In the genomic region with DNA sequence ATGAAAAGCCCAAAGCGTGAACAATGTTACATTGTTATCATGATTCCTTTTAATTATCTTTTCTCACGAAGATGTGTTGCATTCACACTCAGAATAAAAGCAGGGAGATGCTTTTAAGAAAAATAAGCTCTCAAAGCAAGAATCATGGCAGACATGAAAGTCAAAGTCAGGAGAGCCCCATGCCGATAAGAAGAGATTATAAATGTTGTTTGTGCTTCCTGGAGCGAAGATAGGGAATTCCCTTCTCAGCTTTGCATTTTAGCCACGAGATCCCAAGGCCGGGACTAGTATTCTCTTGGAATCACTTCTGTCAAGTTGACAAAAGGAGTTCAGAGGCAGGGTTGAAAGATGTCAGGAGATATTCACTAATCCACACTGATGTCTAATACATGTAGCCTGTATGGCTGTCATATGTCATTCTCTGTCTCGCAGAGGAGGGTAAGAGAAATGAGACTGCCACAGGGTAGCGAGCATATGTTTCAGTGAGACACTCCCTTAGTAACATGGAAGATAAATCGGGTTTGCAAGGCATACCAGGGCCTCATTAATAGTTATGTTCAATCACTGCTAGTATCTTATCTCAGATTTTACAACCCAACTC, we compare ENCODE assay signal across 22 mouse cellular contexts. TPM values are rescaled to one million over a fixed set of nuclear protein-coding genes. Genes with fewer than 3 reads are reported as not detected.
DNase-seq lines count a peak whose midpoint lies in the region; ATAC-seq lines count a peak whose summit lies in the region.
"Had no signal": no experiment of that assay in that cellular context is flagged by ENCODE, and none has a peak within 500 bp of the region (broad histone marks: within the 10 kb centered on the region; RNA-seq: fewer than 3 reads in every experiment).

No protein-coding gene starts in this region.

- H3K9me3 ChIP-seq in midbrain, embryonic 12.5 days = no peaks in the 10 kb centered on the region
- no peaks in the 10 kb centered on the region for H3K9me3 ChIP-seq in midbrain, embryonic 10.5 days (replicated peaks)
- no peaks in the 10 kb centered on the region for H3K9me3 ChIP-seq in intestine, embryonic 16.5 days (ENCODE audit: control insufficient read depth, low read length)
- H3K9me3 ChIP-seq in embryonic facial prominence, embryonic 10.5 days = no peaks in the 10 kb centered on the region
- H3K9me3 ChIP-seq: limb, embryonic 10.5 days; liver, embryonic 12.5 days had no signal

- DNase-seq in embryo, embryonic 10.5 days (ENCODE audit: low spot score) = peak; percentile 39
- DNase-seq in embryo, embryonic 9.5 days (ENCODE audit: extremely low spot score) = no peak
- DNase-seq in midbrain, embryonic 10.5 days (ENCODE audit: low spot score) = no peak
- peak; percentile 39 for DNase-seq in retina, embryonic 14.5 days (ENCODE audit: low spot score)
- DNase-seq in thymus, adult 18-20 months = no peak
- no peak for DNase-seq in embryonic facial prominence, embryonic 10.5 days (ENCODE audit: low spot score)
- DNase-seq: cerebellum, adult 9-11 months; gastrocnemius, postnatal 10 days; heart, adult 2 months; lung, embryonic 14.5 days; right cerebral cortex, postnatal 4 days; thymus, postnatal 4 days had no signal

- H3K4me2 ChIP-seq in midbrain, embryonic 12.5 days (replicated peaks) = 0 out of 2 replicates have a peak overlapping the region, but pooled peaks have one; percentile 15
- no peak overlapping the region for H3K4me2 ChIP-seq in intestine, embryonic 16.5 days (ENCODE audit: low read depth, low read length)
- H3K4me2 ChIP-seq: liver, embryonic 12.5 days; lung, embryonic 14.5 days had no signal

- peaks cover 13% of the 10 kb centered on the region for H3K36me3 ChIP-seq in midbrain, embryonic 12.5 days
- peaks cover 16% of the 10 kb centered on the region for H3K36me3 ChIP-seq in midbrain, embryonic 10.5 days
- H3K36me3 ChIP-seq in intestine, embryonic 16.5 days (ENCODE audit: control insufficient read depth, insufficient read depth, low read length) = no peaks in the 10 kb centered on the region
- peaks cover 15% of the 10 kb centered on the region for H3K36me3 ChIP-seq in embryonic facial prominence, embryonic 10.5 days (replicated peaks)
- H3K36me3 ChIP-seq: G1E had no signal

- no peak overlapping the region for H3K4me3 ChIP-seq in midbrain, embryonic 12.5 days
- H3K4me3 ChIP-seq in midbrain, embryonic 10.5 days = no peak overlapping the region
- H3K4me3 ChIP-seq in intestine, embryonic 16.5 days (ENCODE audit: low read length) = no peak overlapping the region
- H3K4me3 ChIP-seq in embryonic facial prominence, embryonic 10.5 days = no peak overlapping the region
- H3K4me3 ChIP-seq: heart, adult 2 months; layer of hippocampus, adult 2 months; limb, embryonic 10.5 days; liver, embryonic 12.5 days; myocyte had no signal

- peak; percentile 79 for ATAC-seq in midbrain, embryonic 12.5 days (ENCODE audit: low FRiP score, low read depth)
- peak; percentile 75 for ATAC-seq in intestine, embryonic 16.5 days
- ATAC-seq: CD4-positive, CD25-positive, alpha-beta regulatory T cell, adult 4 months; liver, embryonic 12.5 days had no signal

- no peaks in the 10 kb centered on the region for H3K27me3 ChIP-seq in midbrain, embryonic 12.5 days
- H3K27me3 ChIP-seq in midbrain, embryonic 10.5 days (ENCODE audit: low read depth, poor library complexity, severe bottlenecking) = no peaks in the 10 kb centered on the region
- no peaks in the 10 kb centered on the region for H3K27me3 ChIP-seq in intestine, embryonic 16.5 days (replicated peaks; ENCODE audit: control insufficient read depth, insufficient read depth, low read length)
- H3K27me3 ChIP-seq in embryonic facial prominence, embryonic 10.5 days (replicated peaks; ENCODE audit: low read depth, poor library complexity, severe bottlenecking) = no peaks in the 10 kb centered on the region
- H3K27me3 ChIP-seq: liver, embryonic 12.5 days had no signal

- WGBS in midbrain, embryonic 12.5 days = 19% methylated on average over 9 of the region's 9 CpGs
- 37% methylated on average over 9 of the region's 9 CpGs for WGBS in midbrain, embryonic 10.5 days
- 51% methylated on average over 9 of the region's 9 CpGs for WGBS in intestine, embryonic 16.5 days
- WGBS in embryonic facial prominence, embryonic 10.5 days = 68% methylated on average over 9 of the region's 9 CpGs

- H3K27ac ChIP-seq in midbrain, embryonic 12.5 days (replicated peaks) = 0 out of 2 replicates have a peak overlapping the region, but pooled peaks have one; percentile 30
- no peak overlapping the region for H3K27ac ChIP-seq in midbrain, embryonic 10.5 days (replicated peaks)
- no peak overlapping the region for H3K27ac ChIP-seq in intestine, embryonic 16.5 days (ENCODE audit: low read length)
- no peak overlapping the region for H3K27ac ChIP-seq in embryonic facial prominence, embryonic 10.5 days (replicated peaks)
- H3K27ac ChIP-seq: heart, adult 2 months; kidney, postnatal 0 days; layer of hippocampus, adult 2 months; limb, embryonic 10.5 days; liver, embryonic 12.5 days; macrophage had no signal

- H3K4me1 ChIP-seq in midbrain, embryonic 12.5 days = peaks cover 56% of the 10 kb centered on the region
- peaks cover 87% of the 10 kb centered on the region for H3K4me1 ChIP-seq in midbrain, embryonic 10.5 days
- H3K4me1 ChIP-seq in intestine, embryonic 16.5 days (ENCODE audit: control insufficient read depth, insufficient read depth, low read length) = peaks cover 8% of the 10 kb centered on the region; the same call in 1 of the 2 replicates
- H3K4me1 ChIP-seq in embryonic facial prominence, embryonic 10.5 days = peaks cover 33% of the 10 kb centered on the region
- H3K4me1 ChIP-seq: liver, embryonic 12.5 days had no signal

- H3K9ac ChIP-seq in midbrain, embryonic 12.5 days (replicated peaks) = no peak overlapping the region
- H3K9ac ChIP-seq in intestine, embryonic 16.5 days (ENCODE audit: low read depth, low read length) = no peak overlapping the region
- H3K9ac ChIP-seq: liver, embryonic 12.5 days; lung, embryonic 14.5 days had no signal

RNA-seq across cellular contexts. Expression of a gene that starts 42.5 kb away (rescaled TPM):
- polyA plus RNA-seq in midbrain, embryonic 12.5 days (2016; fragmentation: Nextera tagmentation; extraction: Ambion mirVana) = 149 and 152 TPM in 2 replicates
- polyA plus RNA-seq in midbrain, embryonic 10.5 days (2016; fragmentation: Nextera tagmentation; extraction: Ambion mirVana) = 76.6 and 97.3 TPM in 2 replicates
- 24.4 and 26.8 TPM in 2 replicates for polyA plus RNA-seq in intestine, embryonic 16.5 days (2015; fragmentation: Nextera tagmentation; extraction: Ambion mirVana)
- polyA plus RNA-seq in embryonic facial prominence, embryonic 10.5 days (2016; fragmentation: Nextera tagmentation; extraction: Ambion mirVana) = 74.0 and 77.6 TPM in 2 replicates
- polyA plus RNA-seq: CD4-positive, CD25-positive, alpha-beta regulatory T cell, adult 4 months; G1E had no signal

Comparison
In these comparisons a context has a peak if more than half of its experiments do, and no peak if none do; other contexts are left out.
1. DNase-seq: peak in embryo, embryonic 10.5 days (single experiment) and retina, embryonic 14.5 days (single experiment); none in embryo, embryonic 9.5 days (single experiment), midbrain, embryonic 10.5 days (single experiment), thymus, adult 18-20 months (0 of 2) and embryonic facial prominence, embryonic 10.5 days (single experiment).